Mouse (Mus musculus) spleen, postnatal 14 days (tissue): ENCODE measurements around the gene Emg1.
"Not testable (repeated sequence)": the region's sequence is repeated elsewhere in the genome, so short reads cannot be mapped to it uniquely, and the experiment has no call there.

Experiments used
- DNase-seq, 2 experiments: peaks; one replicate each; pipeline ENCODE4 v3.0.0; 2021 to 2022; ENCODE audit warnings: low spot score in 2 of 2

Emg1 gene

GRCm38 (mm10) chr6:124683591-124684417 is 28.2 kb downstream of the Emg1 start:
- no peak for DNase-seq

- not testable (repeated sequence) for DNase-seq
Observed at GRCm38 (mm10) chr6:124682291-124682690, 29.7 kb downstream of the Emg1 start.

GRCm38 (mm10) chr6:124679486-124679885 is 32.5 kb downstream of the Emg1 start:
- no peak for DNase-seq

GRCm38 (mm10) chr6:124678769-124679168 is 33.2 kb downstream of the Emg1 start:
- DNase-seq: no peak

DNA sequence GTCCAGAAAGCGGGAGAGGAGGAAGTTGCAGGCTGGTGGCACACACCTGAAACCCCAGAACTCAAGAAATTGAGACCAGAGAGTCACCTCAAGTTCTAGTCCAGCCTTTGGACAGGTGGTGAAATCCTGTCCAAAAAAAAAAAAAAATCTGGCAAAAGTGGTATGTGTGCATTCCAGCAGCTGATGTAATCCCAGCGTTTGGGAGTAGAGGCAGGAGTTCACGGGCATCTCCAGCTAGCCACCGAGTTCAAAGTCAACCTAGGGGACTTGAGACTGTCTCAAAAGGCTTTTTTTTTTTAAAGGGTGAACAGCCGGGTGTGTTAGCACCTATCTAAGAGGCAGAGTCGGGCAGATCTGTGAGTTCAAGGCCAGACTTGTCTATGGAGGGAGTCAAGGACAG is 35.8 kb downstream of the Emg1 start:
- no peak for DNase-seq

DNA sequence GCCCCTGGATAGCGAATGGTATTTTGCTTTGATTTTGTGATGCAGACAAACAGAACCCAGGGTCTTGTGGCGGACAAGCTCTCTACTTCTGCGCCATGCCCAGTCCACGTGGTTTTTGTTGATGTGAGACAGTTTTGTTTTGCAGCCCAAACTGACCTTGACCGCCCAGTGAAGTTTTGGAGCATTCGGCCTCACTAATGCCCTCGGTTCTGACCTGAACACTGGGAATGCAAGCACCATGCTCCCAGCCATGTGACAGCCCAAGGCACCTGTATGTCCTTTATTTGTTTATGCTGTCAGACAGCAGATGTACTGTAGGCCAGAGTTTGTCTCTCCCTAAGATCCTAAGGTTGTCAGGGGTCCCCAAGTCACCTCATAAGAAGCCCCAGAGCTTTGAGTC is 37.4 kb downstream of the Emg1 start:
- DNase-seq: no peak

DNA sequence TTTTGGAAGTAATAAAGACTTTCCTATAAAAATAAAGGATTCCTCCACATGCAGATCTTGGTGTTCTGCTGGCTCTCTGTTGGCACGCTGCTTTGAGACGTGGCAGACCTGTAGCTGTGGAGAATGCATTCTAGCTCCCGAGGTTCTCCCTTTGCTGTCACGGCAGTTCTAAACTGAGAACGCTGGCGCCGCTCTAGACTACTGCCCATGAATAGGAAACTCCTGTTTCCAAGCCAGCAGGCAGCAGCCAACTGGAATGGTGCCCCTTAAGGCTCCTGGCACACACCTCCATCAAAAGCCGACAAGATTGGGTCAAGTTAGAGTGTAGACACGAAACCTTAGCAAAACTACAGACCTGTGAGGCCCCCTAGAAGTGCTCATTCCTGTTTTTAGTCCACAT is 38.4 kb downstream of the Emg1 start:
- DNase-seq: no peak

GRCm38 (mm10) chr6:124672100-124672499 is 39.9 kb downstream of the Emg1 start:
- no peak for DNase-seq

- DNase-seq: no peak
Observed at GRCm38 (mm10) chr6:124670281-124670900, 41.6 kb downstream of the Emg1 start.

GRCm38 (mm10) chr6:124669234-124669859 is 42.6 kb downstream of the Emg1 start:
- no peak for DNase-seq

- DNase-seq: no peak
Observed at GRCm38 (mm10) chr6:124665011-124665410, 47.0 kb downstream of the Emg1 start.

DNA sequence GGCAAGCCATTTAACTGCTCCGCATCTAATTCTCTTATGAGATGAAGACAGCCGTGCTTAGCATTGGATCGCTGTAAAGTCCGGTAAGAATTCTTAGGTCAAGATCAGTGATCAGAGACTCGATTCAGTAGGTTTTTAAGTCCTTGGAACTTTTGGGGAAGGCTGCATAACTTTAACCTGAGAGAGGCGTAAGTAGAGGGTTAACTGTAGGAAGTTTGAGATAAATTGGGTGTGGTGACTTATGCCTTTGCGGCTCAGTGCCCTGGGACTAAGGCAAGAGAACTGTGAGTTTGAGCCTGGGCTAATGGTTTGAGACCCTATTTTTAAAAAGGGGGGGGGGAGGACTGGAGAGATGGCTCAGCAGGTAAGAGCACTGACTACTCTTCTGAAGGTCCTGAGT is 47.7 kb downstream of the Emg1 start:
- no peak for DNase-seq

DNA sequence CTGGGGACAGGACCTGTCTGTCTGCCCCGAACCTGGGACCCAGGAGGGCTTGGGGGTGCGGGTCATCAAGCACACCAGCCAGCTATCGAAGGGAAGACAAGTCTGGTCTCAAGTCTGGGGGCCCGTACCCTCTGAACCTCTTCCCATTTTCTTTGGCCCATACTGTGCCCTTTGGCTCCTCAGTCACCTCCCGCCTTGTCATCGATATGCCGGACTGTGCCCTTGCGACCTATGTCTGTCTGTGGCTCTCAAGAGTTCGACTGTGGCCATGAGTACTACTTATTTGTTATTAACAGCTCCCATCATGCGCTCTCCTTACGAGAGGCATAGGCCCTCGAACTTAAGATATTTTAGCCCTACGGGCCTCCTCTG is 48.6 kb downstream of the Emg1 start:
- no peak for DNase-seq

DNA sequence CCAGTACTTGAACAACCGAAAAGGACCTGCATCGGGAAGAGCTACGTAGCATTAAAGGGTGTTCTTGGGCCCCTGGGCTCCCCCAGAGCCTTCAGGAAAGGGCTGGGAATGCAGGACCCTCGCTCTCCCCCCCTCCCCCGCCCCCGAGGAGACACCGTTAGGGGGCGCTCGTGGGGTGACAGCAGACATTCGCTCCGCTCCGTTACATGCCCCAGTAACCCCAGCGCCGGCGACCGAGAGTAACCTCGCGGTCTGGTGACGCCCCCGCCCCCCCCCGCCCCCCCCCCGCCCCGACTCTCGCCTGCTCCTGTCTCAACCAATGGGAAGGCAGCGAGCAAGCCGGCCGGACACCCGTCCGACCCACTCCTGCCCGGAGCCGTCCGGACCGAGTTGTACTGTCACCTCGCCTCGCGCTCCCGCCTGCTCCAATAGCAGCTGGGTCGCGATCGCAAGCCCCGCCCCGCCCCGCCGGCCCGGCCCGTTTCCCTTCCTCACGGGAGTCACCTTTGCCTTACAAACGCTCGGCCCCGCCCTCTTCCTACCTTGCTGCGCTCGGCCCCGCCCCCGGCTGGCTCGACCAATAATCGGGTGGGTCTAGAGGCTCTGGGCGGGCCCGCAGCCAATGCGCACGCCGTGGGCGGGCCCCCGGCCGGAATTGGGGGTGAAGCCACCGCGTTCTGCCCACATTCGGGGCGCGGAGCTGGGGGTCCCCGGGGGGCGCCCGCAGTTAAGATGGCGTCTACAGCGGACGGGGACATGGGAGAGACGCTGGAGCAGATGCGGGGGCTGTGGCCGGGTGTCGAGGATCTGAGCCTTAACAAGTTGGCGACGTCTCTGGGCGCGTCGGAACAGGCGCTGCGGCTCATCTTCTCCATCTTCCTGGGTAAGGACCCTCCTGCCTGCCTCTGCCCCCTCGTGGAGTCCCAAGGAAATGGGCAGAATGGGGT is 49.2 kb downstream of the Emg1 start, which contains the start of gene Lpcat3:
TSS of gene Lpcat3 (plus strand) at position 551 of the 947 bp plus-strand sequence.
- peak; percentile 100 for DNase-seq

DNA sequence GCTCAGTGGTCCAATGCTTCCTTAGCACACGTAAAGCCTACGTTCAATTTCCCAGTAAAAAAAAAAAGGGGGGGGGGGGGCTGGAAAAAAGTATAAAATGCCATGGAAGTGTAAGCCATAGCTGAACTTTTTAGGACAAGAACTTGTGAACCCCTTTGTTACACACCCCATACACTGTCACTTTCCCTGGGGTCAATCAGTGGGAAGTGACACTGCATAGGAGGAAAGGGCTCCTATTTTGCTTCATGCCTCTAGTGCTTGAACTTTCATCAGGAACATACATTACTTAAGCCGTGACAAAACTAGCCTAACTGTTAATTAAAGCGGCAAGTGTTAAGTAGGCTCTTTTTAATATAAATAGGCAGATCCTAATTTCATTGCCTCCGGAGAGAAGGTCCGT is 50.0 kb downstream of the Emg1 start:
- DNase-seq: no peak

DNA sequence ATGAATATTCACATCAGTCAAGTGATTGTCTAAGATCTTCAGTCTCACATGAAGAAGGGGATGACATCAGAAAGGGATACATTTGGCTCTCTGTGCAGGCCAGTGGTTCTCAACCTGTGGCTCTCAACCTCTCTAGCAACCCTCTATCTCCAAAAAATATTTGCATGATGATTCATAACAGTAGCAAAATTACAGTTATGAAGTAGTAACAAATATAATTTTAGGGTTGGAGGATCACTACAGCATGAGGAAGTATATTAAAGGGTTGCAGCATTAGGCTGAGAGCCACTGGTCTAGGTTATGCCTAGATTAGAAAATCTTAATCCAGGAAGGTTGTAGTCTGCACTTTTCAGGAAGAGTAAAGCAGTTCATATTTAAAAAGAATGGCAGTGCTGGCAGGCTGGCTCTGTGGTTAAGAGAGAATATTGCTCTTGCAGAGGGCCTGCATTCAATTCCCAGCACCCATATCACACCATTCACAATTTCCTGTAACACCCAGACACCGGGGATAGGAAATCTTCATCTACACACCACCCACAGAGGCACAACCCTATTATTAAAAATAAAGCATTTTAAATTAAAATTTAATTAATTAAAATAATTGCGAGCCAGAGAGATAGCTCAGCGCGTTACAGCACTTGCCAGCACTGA is 50.7 kb downstream of the Emg1 start:
- DNase-seq: no peak

GRCm38 (mm10) chr6:124658067-124658466 is 53.9 kb downstream of the Emg1 start:
- DNase-seq: no peak

GRCm38 (mm10) chr6:124655893-124656292 is 56.1 kb downstream of the Emg1 start:
- no peak for DNase-seq
